15 mouse cellular contexts compared by ENCODE assay signal in the genomic region with DNA sequence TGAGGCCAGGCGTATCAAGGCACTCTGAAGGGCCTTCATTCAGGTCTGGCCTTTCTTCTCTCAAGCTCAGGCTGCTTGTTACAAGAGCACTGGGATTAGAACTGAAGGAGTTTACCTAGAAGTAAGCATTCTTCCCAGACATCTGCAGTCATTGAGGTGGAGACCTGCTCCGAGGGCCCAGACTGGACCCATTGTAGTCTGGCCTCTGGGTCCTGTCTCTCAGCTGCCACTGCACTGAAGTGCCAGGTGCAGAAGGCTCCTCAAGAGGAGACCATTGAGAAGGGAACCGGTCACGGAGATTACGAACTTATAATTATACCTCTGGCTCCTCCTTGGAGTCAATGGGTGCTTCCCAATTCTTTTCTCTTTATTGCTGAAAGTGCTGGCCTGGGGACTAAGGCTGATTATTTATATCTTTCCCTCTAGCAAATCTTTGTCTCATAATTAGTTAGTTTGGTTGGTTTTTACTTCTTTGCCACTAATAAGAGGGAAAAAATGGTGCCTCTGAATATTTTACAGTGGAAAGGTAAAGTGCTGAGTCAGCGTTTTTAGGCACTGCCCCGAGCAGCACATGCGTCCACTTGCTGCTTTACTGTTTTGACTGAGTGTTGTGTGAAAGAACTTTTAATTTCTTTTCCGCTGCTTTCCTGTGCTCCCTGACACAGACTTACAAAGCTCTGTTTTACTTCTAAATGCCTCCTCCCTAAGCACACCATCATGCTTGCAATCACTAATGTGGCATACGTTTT.
"Had no signal": no experiment of that assay in that cellular context is flagged by ENCODE, and none has a peak within 500 bp of the region (broad histone marks: within the 10 kb centered on the region; RNA-seq: fewer than 3 reads in every experiment).

No protein-coding gene starts in this region.

- H3K4me3 ChIP-seq: liver, embryonic 15.5 days; midbrain, embryonic 12.5 days; myocyte; neural tube, embryonic 15.5 days had no signal

- H3K9me3 ChIP-seq: liver, embryonic 15.5 days; midbrain, embryonic 12.5 days; neural tube, embryonic 15.5 days had no signal

- H3K9ac ChIP-seq: liver, embryonic 15.5 days; lung, embryonic 14.5 days; midbrain, embryonic 12.5 days; neural tube, embryonic 15.5 days had no signal

- H3K4me1 ChIP-seq: liver, embryonic 15.5 days; midbrain, embryonic 12.5 days; neural tube, embryonic 15.5 days had no signal

- DNase-seq: kidney, adult 9 months; kidney, postnatal 36 days; layer of hippocampus, adult 9-11 months; layer of hippocampus, postnatal 36 days; lung, embryonic 14.5 days; lung, postnatal 10 days; right cerebral cortex, adult 18-20 months; right cerebral cortex, postnatal 25 days; thymus, postnatal 36 days had no signal

- H3K27me3 ChIP-seq: liver, embryonic 15.5 days; midbrain, embryonic 12.5 days; neural tube, embryonic 15.5 days had no signal

- H3K27ac ChIP-seq: kidney, postnatal 0 days; liver, embryonic 15.5 days; midbrain, embryonic 12.5 days; neural tube, embryonic 15.5 days had no signal

- H3K36me3 ChIP-seq: liver, embryonic 15.5 days; midbrain, embryonic 12.5 days; neural tube, embryonic 15.5 days had no signal

- H3K4me2 ChIP-seq: liver, embryonic 11.5 days; liver, embryonic 15.5 days; lung, embryonic 14.5 days; midbrain, embryonic 12.5 days; neural tube, embryonic 15.5 days had no signal
